Mouse (Mus musculus) layer of hippocampus, adult 11-12 months (tissue): ENCODE data around the gene Nop16.

Experiments
- DNase-seq: peaks from one replicate; pipeline ENCODE4 v3.0.0; 2022; ENCODE audit warnings: low spot score

The Nop16 gene

GRCm38 (mm10) chr13:54559656-54560055 is 30.2 kb downstream of the Nop16 start:
- no peak for DNase-seq

- no peak for DNase-seq
Measured at GRCm38 (mm10) chr13:54557652-54558051, 32.2 kb downstream of the Nop16 start.

GRCm38 (mm10) chr13:54556796-54557195 is 33.1 kb downstream of the Nop16 start:
- no peak for DNase-seq

- no peak for DNase-seq
Measured at GRCm38 (mm10) chr13:54556176-54556575, 33.7 kb downstream of the Nop16 start.

- no peak for DNase-seq
Measured at GRCm38 (mm10) chr13:54548036-54548435, 41.9 kb downstream of the Nop16 start.
